Mouse (Mus musculus) c-Kit-negative CD71-positive TER-119-positive erythroid progenitor cells, embryonic 14.5 days (primary cell): ENCODE data around the gene Eya2.

ENCODE experiments used
- DNase-seq: peaks from one replicate; pipeline ENCODE4 v3.0.0-alpha.2; 2013; ENCODE audit warnings: low read depth, low spot score

Eya2 gene

DNA sequence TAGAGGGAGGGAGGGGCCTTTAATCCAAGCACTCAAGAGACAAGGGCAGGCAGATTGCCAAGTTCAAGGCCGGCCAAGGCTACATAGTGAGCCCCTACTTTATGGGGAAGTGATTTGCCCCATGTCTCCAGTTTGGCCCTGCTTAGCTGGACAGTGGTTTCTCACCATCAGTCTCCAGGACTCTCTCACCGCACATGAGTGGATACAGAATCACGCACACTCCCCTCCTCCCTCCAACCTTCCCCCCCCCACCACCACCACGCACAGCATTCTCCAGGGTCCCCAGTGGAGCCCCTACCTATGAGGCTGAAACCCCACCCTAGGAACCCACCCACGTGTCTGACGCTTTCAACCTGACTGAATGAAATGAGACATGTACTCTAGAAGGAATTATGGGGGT lies 223.7 kb downstream of the Eya2 start:
- DNase-seq: no peak

DNA sequence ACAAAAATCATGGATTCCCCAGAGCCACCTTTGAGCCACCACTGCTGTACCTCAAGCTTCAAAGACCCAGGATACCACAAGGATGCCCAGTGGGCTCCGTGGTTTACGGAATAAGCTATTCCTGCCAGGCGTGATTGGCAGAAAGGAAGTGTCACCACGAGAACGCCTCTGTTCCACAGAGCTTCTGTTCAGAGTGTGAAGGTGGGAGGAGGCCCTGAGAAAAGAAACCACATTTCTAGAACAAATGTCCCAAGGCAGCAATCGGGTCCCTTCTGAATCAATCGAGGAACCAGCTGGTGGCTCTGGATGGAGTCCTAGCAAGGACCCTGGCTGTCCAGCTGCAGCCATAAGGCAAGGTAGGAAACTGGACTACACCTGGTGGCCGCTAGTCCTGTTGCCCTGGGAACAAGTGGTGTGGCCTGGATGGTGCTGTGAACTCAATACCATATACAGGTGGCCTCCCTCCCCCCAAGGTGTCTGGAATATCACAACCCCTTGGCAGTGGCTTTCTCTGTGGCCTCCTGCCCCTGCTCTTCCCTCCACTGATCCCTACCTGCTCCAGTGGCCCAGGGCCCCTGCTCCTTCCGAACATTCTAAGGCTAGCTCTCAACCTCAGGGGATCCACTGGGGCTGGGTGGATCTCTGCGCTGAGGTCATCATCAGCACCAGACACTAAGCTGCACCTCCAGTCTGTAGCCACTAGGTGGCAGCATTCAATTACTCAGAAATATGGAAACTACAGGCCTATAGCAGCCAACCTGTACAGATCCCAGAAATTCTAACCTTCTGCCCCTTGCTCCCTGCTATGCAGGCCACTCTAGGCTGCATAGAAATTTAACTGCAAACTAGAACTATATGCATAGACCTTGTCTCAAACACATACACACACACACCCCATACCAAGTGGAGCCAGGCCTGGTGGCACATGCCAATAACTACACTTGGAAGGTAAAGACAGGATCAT lies 224.4 kb downstream of the Eya2 start:
- DNase-seq: peak; percentile 59

DNA sequence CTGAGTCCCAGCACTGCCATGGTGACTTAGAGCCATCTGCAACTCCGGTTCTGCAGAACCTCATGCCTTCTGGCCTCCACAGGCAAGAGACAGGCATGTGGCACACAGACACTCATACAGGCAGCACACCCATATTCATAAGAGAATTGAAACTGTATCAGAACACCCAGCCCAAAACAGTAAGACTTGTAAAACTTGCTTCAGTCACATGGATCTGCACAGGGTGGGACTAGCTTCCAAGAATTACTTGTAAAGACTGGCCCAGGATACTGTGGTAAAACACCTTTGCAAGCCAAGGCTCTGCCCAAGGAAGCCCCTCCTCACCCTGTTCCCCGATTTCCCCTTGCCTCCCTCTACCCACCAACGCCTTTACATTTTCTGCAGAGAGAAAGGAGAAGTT lies 225.2 kb downstream of the Eya2 start:
- DNase-seq: no peak

DNA sequence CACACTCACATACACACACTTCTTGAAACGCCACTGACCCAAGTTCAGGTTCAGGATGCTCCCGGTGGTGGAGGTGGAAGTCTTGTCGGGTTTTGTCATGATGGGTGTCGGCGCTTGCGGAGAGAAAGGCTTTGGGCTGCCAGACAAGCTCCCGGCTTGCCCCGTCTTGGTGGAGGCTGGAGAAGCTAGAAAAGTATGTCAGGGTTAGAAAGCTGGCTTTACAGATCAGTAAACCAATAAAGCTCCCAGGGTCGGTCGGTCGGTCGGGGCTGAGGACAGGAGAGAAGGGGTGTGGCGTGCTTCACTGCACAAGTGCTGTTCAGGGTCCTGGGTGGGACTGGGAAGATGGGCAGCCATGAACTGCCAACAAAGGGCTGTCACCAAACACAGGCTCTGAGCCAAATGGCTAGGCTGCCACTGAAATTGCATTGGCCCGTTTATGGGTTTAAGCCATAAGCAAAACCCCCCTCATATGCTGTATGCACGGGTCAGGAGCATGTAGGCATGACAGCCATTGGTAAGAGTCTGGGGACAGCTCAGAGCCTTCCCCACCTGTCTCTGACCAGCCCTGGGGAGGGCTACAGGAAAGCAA lies 225.8 kb downstream of the Eya2 start:
- DNase-seq: no peak
